Mouse (Mus musculus): Measurements from ENCODE around the gene Dbil5.
"Not testable (repeated sequence)": the region's sequence is repeated elsewhere in the genome, so short reads cannot be mapped to it uniquely, and the experiment has no call there.

The Dbil5 gene

GRCm38 (mm10) chr11:76217390-76217800 is at the start of gene Dbil5, which contains the start of gene Gemin4:
Gene Dbil5, plus strand, starts transcription at chr11:76217608.
Gene Gemin4, minus strand, starts transcription at chr11:76217664.
- peak; percentile 88 for DNase-seq (ENCODE audit: low read depth, low spot score)

- no peak for DNase-seq (ENCODE audit: low read depth, low spot score)
Observed at GRCm38 (mm10) chr11:76168976-76169375, 48.4 kb upstream of the Dbil5 start.

- DNase-seq (ENCODE audit: low read depth, low spot score) = no peak
Observed at GRCm38 (mm10) chr11:76170207-76170606, 47.2 kb upstream of the Dbil5 start.

- DNase-seq (ENCODE audit: low read depth, low spot score) = peak; percentile 25
Observed at GRCm38 (mm10) chr11:76178726-76179494, 38.5 kb upstream of the Dbil5 start.

GRCm38 (mm10) chr11:76179495-76180145 is 37.8 kb upstream of the Dbil5 start, which contains the start of the genes Vps53 and Fam57a:
Gene Vps53, minus strand, starts transcription at chr11:76179647.
Gene Fam57a, plus strand, starts transcription at chr11:76179671.
- DNase-seq (ENCODE audit: low read depth, low spot score) = peak; percentile 55

GRCm38 (mm10) chr11:76180146-76180540 is 37.3 kb upstream of the Dbil5 start:
- no peak for DNase-seq (ENCODE audit: low read depth, low spot score)

GRCm38 (mm10) chr11:76183745-76184144 is 33.7 kb upstream of the Dbil5 start:
- DNase-seq (ENCODE audit: low read depth, low spot score) = no peak

- DNase-seq (ENCODE audit: low read depth, low spot score) = no peak
Observed at GRCm38 (mm10) chr11:76186908-76187307, 30.5 kb upstream of the Dbil5 start.

- DNase-seq (ENCODE audit: low read depth, low spot score) = no peak
Observed at GRCm38 (mm10) chr11:76196275-76196976, 21.0 kb upstream of the Dbil5 start.

- no peak for DNase-seq (ENCODE audit: low read depth, low spot score)
Observed at GRCm38 (mm10) chr11:76196977-76197469, 20.4 kb upstream of the Dbil5 start.

- no peak for DNase-seq (ENCODE audit: low read depth, low spot score)
Observed at GRCm38 (mm10) chr11:76201761-76202674, 15.4 kb upstream of the Dbil5 start.

- no peak for DNase-seq (ENCODE audit: low read depth, low spot score)
Observed at GRCm38 (mm10) chr11:76206793-76207192, 10.6 kb upstream of the Dbil5 start.

GRCm38 (mm10) chr11:76210228-76210985 is 7.0 kb upstream of the Dbil5 start:
- DNase-seq (ENCODE audit: low read depth, low spot score) = no peak

GRCm38 (mm10) chr11:76211595-76211994 is 5.8 kb upstream of the Dbil5 start:
- DNase-seq (ENCODE audit: low read depth, low spot score) = not testable (repeated sequence)

- no peak for DNase-seq (ENCODE audit: low read depth, low spot score)
Observed at GRCm38 (mm10) chr11:76213841-76214240, 3.6 kb upstream of the Dbil5 start.

- no peak for DNase-seq (ENCODE audit: low read depth, low spot score)
Observed at GRCm38 (mm10) chr11:76215011-76215410, 2.4 kb upstream of the Dbil5 start.

- no peak for DNase-seq (ENCODE audit: low read depth, low spot score)
Observed at GRCm38 (mm10) chr11:76216049-76216540, 1.3 kb upstream of the Dbil5 start.

GRCm38 (mm10) chr11:76216681-76217389 is 573 bp upstream of the Dbil5 start:
- DNase-seq (ENCODE audit: low read depth, low spot score) = no peak

GRCm38 (mm10) chr11:76224631-76225030 is 7.2 kb downstream of the Dbil5 start:
- no peak for DNase-seq (ENCODE audit: low read depth, low spot score)

Measured in c-Kit-negative CD71-positive TER-119-positive erythroid progenitor cells, embryonic 14.5 days (primary cell).